Mouse (Mus musculus) heart, adult 2 months (tissue): ENCODE data around the gene Arhgap29. TPM values are rescaled to one million over a fixed set of nuclear protein-coding genes. Genes with fewer than 3 reads are reported as not detected.

Experiments used
- DNase-seq, 2 experiments: peaks; one replicate each; pipeline ENCODE4 v3.0.0; 2021
- H3K27ac ChIP-seq: fragments of 200-600 bp; 2 replicates; pipeline ENCODE4 v1.8.1; 2022
- H3K27me3 ChIP-seq: fragments of 200-500 bp; 2 replicates; pipeline ENCODE4 v1.6.1; 2012; ENCODE audit warnings: mild to moderate bottlenecking, low read length, inconsistent platforms, mixed read lengths; ENCODE audit not compliant: control insufficient read depth, insufficient read depth
- H3K36me3 ChIP-seq: fragments of 200-500 bp; 2 replicates; pipeline ENCODE4 v1.6.1; 2012; ENCODE audit warnings: low read length, inconsistent platforms; ENCODE audit not compliant: control insufficient read depth, insufficient read depth
- H3K4me1 ChIP-seq: fragments of 200-500 bp; 2 replicates; pipeline ENCODE4 v1.6.1; 2011; ENCODE audit warnings: low read length; ENCODE audit not compliant: control insufficient read depth, insufficient read depth
- H3K4me3 ChIP-seq: fragments of 200-600 bp; 2 replicates; pipeline ENCODE4 v1.8.1; 2022
- H3K79me2 ChIP-seq: fragments of 200-500 bp; replicated peaks from 2 replicates; pipeline ENCODE4 v1.6.1; 2012; ENCODE audit warnings: mild to moderate bottlenecking, inconsistent platforms, low read length, moderate library complexity, mixed read lengths; ENCODE audit not compliant: control insufficient read depth, insufficient read depth
- H3K9ac ChIP-seq: fragments of 200-500 bp; 2 replicates; pipeline ENCODE4 v1.6.1; 2012; ENCODE audit warnings: low read depth, mild to moderate bottlenecking, control low read depth, inconsistent platforms, low read length, mixed read lengths
- CTCF ChIP-seq: fragments of 200-600 bp; IDR thresholded peaks from 2 replicates; pipeline ENCODE4 v1.8.1; 2022; ENCODE audit warnings: antibody characterized with exemption, mild to moderate bottlenecking, moderate library complexity
- EP300 ChIP-seq: fragments of 200-500 bp; IDR thresholded peaks from 2 replicates; pipeline ENCODE4 v1.6.1; 2011; ENCODE audit warnings: low read depth, low read length, control low read depth; ENCODE audit not compliant: insufficient read depth
- POLR2A ChIP-seq: fragments of 200-500 bp; IDR thresholded peaks from 2 replicates; pipeline ENCODE4 v1.6.1; 2011; ENCODE audit warnings: mild to moderate bottlenecking, low read depth, low read length, control low read depth; ENCODE audit not compliant: insufficient read depth
- WGBS: fragments of 180-500 bp; shearing (Covaris S2); methylation state at CpG from one replicate; pipeline ENCODE4 v1.1.7; 2018; 5-methylcytosine and 5-hydroxymethylcytosine counted together
- intact Hi-C: fragments of 180-260 bp; cut with DNase I; formaldehyde crosslinking; loops from one replicate; pipeline ENCODE4 v1.15.1; 2025
- polyA plus RNA-seq: library from polyadenylated mRNA; depleted of rRNA; stranded (reverse); fragments of >200 nt; gene quantifications from 2 replicates; pipeline ENCODE4 v1.2.3, GENCODE M21; 2012
- total RNA-seq, 2 experiments: library from RNA; stranded (reverse); gene quantifications; 2 replicates each; pipeline ENCODE4 v1.2.3; 2021

Gene Arhgap29
- total and polyA plus RNA-seq, 3 experiments, result 30.7 to 41.2 (median 38.6) TPM

DNA sequence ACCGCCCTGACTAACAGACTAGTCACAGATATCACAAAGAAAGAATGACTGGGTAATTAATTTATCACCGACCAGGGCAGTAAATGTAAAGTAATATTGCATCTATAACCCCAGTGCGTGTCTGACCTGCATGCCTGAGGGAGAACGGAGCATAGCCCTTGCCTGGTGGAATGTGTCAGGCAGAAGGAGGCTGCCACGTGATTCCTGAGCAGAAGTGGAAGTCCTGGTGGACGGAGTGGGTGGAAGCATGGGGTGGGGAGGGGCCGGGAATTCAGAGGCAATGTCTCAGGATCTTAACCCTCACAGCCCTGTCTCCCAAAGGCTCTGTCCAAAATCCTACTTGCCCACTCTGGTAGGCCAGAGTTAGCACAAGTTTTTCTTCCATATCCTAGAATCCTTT is 95.1 kb downstream of the Arhgap29 start:
- no peak for TF ChIP-seq POLR2A
- TF ChIP-seq CTCF, result no peak
- TF ChIP-seq EP300, result no peak
- intact Hi-C loops, result loop anchor here (5.0 kb wide), 1 partner anchor 55 kb away; no protein-coding TSS in a partner anchor
- H3K4me3 ChIP-seq, result no peak overlapping the region
- H3K27me3 ChIP-seq, result no peaks in the 10 kb centered on the region
- H3K9ac ChIP-seq, result no peak overlapping the region
- no peaks in the 10 kb centered on the region for H3K36me3 ChIP-seq
- peaks cover 25% of the 10 kb centered on the region for H3K4me1 ChIP-seq
- no peaks in the 10 kb centered on the region for H3K79me2 ChIP-seq
- H3K27ac ChIP-seq, result no peak overlapping the region
- DNase-seq, result peak in 1 of 2 experiments; percentile 18
- WGBS, result 33% methylated on average over 7 of the region's 7 CpGs

DNA sequence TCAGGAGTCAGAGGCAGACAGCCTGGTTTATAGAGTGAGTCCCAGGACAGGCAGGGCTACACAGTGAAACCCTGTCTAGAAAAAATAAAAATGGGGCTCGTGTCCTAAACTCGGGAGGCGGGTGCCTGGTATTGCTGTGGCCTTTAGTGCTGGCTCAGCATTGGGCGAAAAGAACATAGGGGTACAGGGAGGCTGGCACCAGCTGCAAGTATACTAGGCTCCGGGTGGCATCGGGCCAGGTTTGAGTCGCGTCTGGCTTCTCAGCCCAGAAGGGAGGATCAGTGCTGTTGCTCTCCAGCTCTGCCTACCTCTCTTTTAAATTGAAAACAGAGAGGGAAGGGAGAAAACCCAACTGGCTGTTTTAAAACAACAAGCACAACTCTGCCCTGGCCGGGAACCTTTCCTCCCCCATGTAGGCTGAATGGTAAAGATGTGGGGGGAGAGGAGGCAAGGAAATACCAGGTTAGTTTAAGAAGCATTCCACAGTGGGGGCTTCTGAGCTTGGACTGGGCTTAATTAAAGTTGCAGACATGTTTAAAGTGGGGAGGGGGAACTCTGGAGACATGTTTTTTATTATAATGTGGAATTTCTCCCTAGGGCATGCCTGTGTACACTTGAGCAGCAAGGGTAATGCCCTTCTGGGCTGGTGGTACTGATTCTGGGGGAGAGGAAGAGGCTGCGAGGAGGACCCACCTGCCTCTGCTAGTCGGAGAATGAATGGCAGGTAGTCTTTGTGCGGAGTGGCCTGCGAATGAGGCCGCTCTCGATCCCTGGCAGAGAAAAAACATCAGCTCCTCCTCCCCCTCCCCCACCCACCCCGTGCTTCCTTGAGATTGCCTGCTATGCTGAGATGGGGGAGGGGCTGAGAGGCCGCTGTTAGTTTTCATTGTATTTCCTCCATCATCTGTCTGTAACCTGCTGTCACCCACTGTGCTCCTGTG is 95.8 kb downstream of the Arhgap29 start:
- TF ChIP-seq EP300, result no peak
- TF ChIP-seq CTCF, result no peak
- no peak for TF ChIP-seq POLR2A
- Histone ChIP-seq H3K4me3 (no peak overlapping the region), H3K27ac (no peak overlapping the region), H3K9ac (no peak overlapping the region), H3K27me3 (no peaks in the 10 kb centered on the region), H3K36me3 (no peaks in the 10 kb centered on the region), H3K79me2 (no peaks in the 10 kb centered on the region), H3K4me1 (peaks cover 21% of the 10 kb centered on the region)
- 33% methylated on average over 17 of the region's 17 CpGs for WGBS
- intact Hi-C loops, result loop anchor here (5.0 kb wide), 1 partner anchor 54 kb away; no protein-coding TSS in a partner anchor
- peak; percentile 62 to 64 for DNase-seq

DNA sequence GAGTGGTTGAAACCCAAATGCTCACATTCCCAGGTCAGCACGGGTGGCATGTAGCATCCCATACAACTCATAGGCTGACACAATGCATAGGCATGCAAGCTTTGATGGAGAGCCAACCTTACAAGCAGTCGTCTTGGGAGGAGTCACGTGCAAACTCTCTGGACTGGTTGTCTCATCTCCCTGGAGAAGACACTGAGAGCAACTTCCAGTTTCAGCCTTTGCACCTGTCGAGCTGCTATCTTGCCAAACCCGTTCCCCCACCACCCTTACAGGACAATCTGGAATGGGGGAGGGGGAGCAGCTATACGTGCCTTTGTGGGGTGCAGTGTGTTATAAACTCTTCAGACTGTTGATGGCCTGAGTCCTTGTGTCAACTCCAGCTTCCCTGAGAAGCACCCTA is 96.8 kb downstream of the Arhgap29 start:
- 60% methylated on average over 6 of the region's 6 CpGs for WGBS
- intact Hi-C loops, result loop anchor here (5.0 kb wide), 1 partner anchor 53 kb away; no protein-coding TSS in a partner anchor
- no peaks in the 10 kb centered on the region for H3K36me3 ChIP-seq

DNA sequence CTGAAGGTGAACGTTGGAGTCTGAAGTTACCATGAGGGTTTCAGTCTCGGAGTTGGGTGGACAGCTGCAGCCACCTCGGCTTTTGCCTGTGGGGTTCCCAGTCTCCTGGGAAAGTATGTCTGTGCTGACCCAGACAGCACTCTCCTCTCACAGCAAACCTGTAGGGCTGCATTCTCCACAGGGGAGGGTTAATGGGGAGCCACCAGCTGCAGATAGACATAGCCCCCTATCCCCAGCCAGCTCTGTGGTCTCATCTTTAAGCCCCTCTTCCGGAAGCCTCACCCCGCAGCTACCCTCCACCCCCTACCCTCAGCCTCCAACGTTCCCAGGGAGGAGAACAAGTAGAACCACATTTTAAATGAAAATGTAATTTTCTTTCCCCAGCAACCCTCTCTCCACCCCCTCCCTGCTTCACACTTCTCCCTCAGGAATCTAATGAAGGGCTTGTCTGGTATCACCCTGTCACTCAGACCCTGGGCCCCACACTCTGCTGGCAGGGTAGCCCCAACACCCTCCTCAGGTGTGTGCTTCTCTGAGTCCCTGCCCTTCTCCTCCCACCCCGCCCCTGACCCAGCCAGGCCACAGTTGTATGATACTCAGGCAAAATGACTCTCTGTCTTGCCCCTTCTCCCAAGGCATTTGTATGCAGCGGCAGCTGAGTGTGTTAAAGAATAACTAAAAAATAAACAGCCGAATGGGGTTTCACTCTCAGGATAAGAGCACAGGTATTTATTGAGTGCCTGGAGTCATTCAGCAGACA is 106.3 kb downstream of the Arhgap29 start:
- H3K36me3 ChIP-seq, result no peaks in the 10 kb centered on the region
- TF ChIP-seq EP300 (no peak), POLR2A (no peak), CTCF (no peak)
- intact Hi-C loops, result no loop called here
- H3K27ac ChIP-seq, result no peak overlapping the region
- no peaks in the 10 kb centered on the region for H3K27me3 ChIP-seq
- no peaks in the 10 kb centered on the region for H3K4me1 ChIP-seq
- no peak for DNase-seq
- no peaks in the 10 kb centered on the region for H3K79me2 ChIP-seq
- no peak overlapping the region for H3K9ac ChIP-seq
- 82% methylated on average over 9 of the region's 9 CpGs for WGBS
- no peak overlapping the region for H3K4me3 ChIP-seq

More for the DNA sequence above, 96.8 kb downstream of the Arhgap29 start:
- Histone ChIP-seq H3K27me3 (no peaks in the 10 kb centered on the region), H3K4me3 (no peak overlapping the region), H3K9ac (no peak overlapping the region), H3K4me1 (peaks cover 20% of the 10 kb centered on the region), H3K79me2 (no peaks in the 10 kb centered on the region), H3K27ac (no peak overlapping the region)
- TF ChIP-seq POLR2A (no peak), EP300 (no peak), CTCF (no peak)
- DNase-seq, result no peak

DNA sequence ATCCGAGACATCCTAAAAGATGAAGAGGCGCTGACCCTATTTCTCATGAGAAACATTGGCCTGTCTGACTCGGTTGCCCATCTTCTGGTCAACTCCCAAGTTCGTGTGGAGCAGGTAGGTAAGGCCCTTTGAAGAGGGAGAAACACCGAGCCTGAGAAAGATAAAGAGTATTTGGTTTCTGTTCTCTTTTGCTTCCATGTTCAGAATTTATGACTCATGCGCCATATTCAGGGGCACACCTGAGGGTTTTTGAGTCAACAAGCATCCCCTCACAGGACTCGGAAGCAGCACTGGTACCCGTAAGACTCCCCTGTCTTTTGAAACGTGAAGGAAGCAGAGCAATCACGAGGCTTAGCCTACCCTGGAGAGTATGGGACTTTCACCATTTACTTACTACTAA is 110.2 kb downstream of the Arhgap29 start:
- Histone ChIP-seq H3K9ac (no peak overlapping the region), H3K4me1 (peaks cover 2% of the 10 kb centered on the region), H3K27ac (no peak overlapping the region), H3K4me3 (no peak overlapping the region), H3K27me3 (no peaks in the 10 kb centered on the region), H3K79me2 (no peaks in the 10 kb centered on the region), H3K36me3 (no peaks in the 10 kb centered on the region)
- TF ChIP-seq POLR2A, result no peak
- no peak for TF ChIP-seq EP300
- TF ChIP-seq CTCF, result no peak
- intact Hi-C loops, result no loop called here
- 92% methylated on average over 10 of the region's 10 CpGs for WGBS
- DNase-seq, result no peak
